Mouse (Mus musculus): Measurements from ENCODE around the gene Opcml. TPM values are rescaled to one million over a fixed set of nuclear protein-coding genes. Genes with fewer than 3 reads are reported as not detected.

Opcml gene
- total and polyA plus RNA-seq, 2 experiments = under 0.01 TPM; not detected in 1

GRCm38 (mm10) chr9:28469419-28469818 is 678.8 kb downstream of the Opcml start:
- TF ChIP-seq CTCF (IDR thresholded peaks at IDR 0.05; ENCODE audit: low read depth, low read length) (no peak), POLR2A (IDR thresholded peaks at IDR 0.05; ENCODE audit: extremely low read depth, insufficient read depth, low read length) (no peak)
- no peak overlapping the region for H3K27ac ChIP-seq (replicated peaks; ENCODE audit: insufficient read depth, low read depth, low read length)
- H3K79me2 ChIP-seq (ENCODE audit: control insufficient read depth, insufficient read depth, low read length) = no peaks in the 10 kb centered on the region
- H3K36me3 ChIP-seq (ENCODE audit: control insufficient read depth, insufficient read depth, low read length) = no peaks in the 10 kb centered on the region
- H3K4me1 ChIP-seq (ENCODE audit: control insufficient read depth, insufficient read depth, low read length) = no peaks in the 10 kb centered on the region
- H3K9ac ChIP-seq (ENCODE audit: low read depth, low read length) = no peak overlapping the region
- 72% methylated on average over 6 of the region's 6 CpGs for WGBS
- no peak overlapping the region for H3K4me3 ChIP-seq (ENCODE audit: insufficient read depth, low read depth, low read length)
- no peak for DNase-seq (ENCODE audit: extremely low read depth, low read depth, low spot score)
- no peaks in the 10 kb centered on the region for H3K27me3 ChIP-seq (ENCODE audit: control insufficient read depth, insufficient read depth, low read length)

- Histone ChIP-seq H3K4me3 (ENCODE audit: insufficient read depth, low read depth, low read length) (no peak overlapping the region), H3K36me3 (ENCODE audit: control insufficient read depth, insufficient read depth, low read length) (no peaks in the 10 kb centered on the region), H3K9ac (ENCODE audit: low read depth, low read length) (no peak overlapping the region), H3K79me2 (ENCODE audit: control insufficient read depth, insufficient read depth, low read length) (no peaks in the 10 kb centered on the region), H3K27ac (replicated peaks; ENCODE audit: insufficient read depth, low read depth, low read length) (no peak overlapping the region), H3K4me1 (ENCODE audit: control insufficient read depth, insufficient read depth, low read length) (no peaks in the 10 kb centered on the region), H3K27me3 (ENCODE audit: control insufficient read depth, insufficient read depth, low read length) (no peaks in the 10 kb centered on the region)
- no peak for DNase-seq (ENCODE audit: extremely low read depth, low read depth, low spot score)
- TF ChIP-seq CTCF (IDR thresholded peaks at IDR 0.05; ENCODE audit: low read depth, low read length) = no peak
- 69% methylated on average over 4 of the region's 4 CpGs for WGBS
Measured at GRCm38 (mm10) chr9:28471501-28471900, 680.9 kb downstream of the Opcml start.

- Histone ChIP-seq H3K27me3 (ENCODE audit: control insufficient read depth, insufficient read depth, low read length) (no peaks in the 10 kb centered on the region), H3K36me3 (ENCODE audit: control insufficient read depth, insufficient read depth, low read length) (no peaks in the 10 kb centered on the region), H3K4me3 (ENCODE audit: insufficient read depth, low read depth, low read length) (no peak overlapping the region), H3K27ac (replicated peaks; ENCODE audit: insufficient read depth, low read depth, low read length) (no peak overlapping the region), H3K9ac (ENCODE audit: low read depth, low read length) (no peak overlapping the region), H3K4me1 (ENCODE audit: control insufficient read depth, insufficient read depth, low read length) (no peaks in the 10 kb centered on the region), H3K79me2 (ENCODE audit: control insufficient read depth, insufficient read depth, low read length) (no peaks in the 10 kb centered on the region)
- DNase-seq (ENCODE audit: extremely low read depth, low read depth, low spot score) = no peak
- WGBS = 92% methylated on average over 6 of the region's 6 CpGs
- no peak for TF ChIP-seq CTCF (IDR thresholded peaks at IDR 0.05; ENCODE audit: low read depth, low read length)
- no peak for TF ChIP-seq POLR2A (IDR thresholded peaks at IDR 0.05; ENCODE audit: extremely low read depth, insufficient read depth, low read length)
Measured at GRCm38 (mm10) chr9:28474586-28474985, 684.0 kb downstream of the Opcml start.

GRCm38 (mm10) chr9:28481261-28481660 is 690.7 kb downstream of the Opcml start:
- DNase-seq (ENCODE audit: extremely low read depth, low read depth, low spot score) = no peak
- H3K4me1 ChIP-seq (ENCODE audit: control insufficient read depth, insufficient read depth, low read length) = no peaks in the 10 kb centered on the region
- TF ChIP-seq CTCF (IDR thresholded peaks at IDR 0.05; ENCODE audit: low read depth, low read length) (no peak), POLR2A (IDR thresholded peaks at IDR 0.05; ENCODE audit: extremely low read depth, insufficient read depth, low read length) (no peak)
- no peak overlapping the region for H3K9ac ChIP-seq (ENCODE audit: low read depth, low read length)
- no peak overlapping the region for H3K27ac ChIP-seq (replicated peaks; ENCODE audit: insufficient read depth, low read depth, low read length)
- WGBS = 80% methylated on average over 4 of the region's 4 CpGs
- no peaks in the 10 kb centered on the region for H3K79me2 ChIP-seq (ENCODE audit: control insufficient read depth, insufficient read depth, low read length)
- no peaks in the 10 kb centered on the region for H3K27me3 ChIP-seq (ENCODE audit: control insufficient read depth, insufficient read depth, low read length)
- no peak overlapping the region for H3K4me3 ChIP-seq (ENCODE audit: insufficient read depth, low read depth, low read length)
- no peaks in the 10 kb centered on the region for H3K36me3 ChIP-seq (ENCODE audit: control insufficient read depth, insufficient read depth, low read length)

- TF ChIP-seq POLR2A (IDR thresholded peaks at IDR 0.05; ENCODE audit: extremely low read depth, insufficient read depth, low read length) = no peak
- no peak for TF ChIP-seq CTCF (IDR thresholded peaks at IDR 0.05; ENCODE audit: low read depth, low read length)
- 70% methylated on average over 2 of the region's 2 CpGs for WGBS
- no peaks in the 10 kb centered on the region for H3K4me1 ChIP-seq (ENCODE audit: control insufficient read depth, insufficient read depth, low read length)
- no peaks in the 10 kb centered on the region for H3K36me3 ChIP-seq (ENCODE audit: control insufficient read depth, insufficient read depth, low read length)
- no peak overlapping the region for H3K27ac ChIP-seq (replicated peaks; ENCODE audit: insufficient read depth, low read depth, low read length)
- no peaks in the 10 kb centered on the region for H3K79me2 ChIP-seq (ENCODE audit: control insufficient read depth, insufficient read depth, low read length)
- H3K4me3 ChIP-seq (ENCODE audit: insufficient read depth, low read depth, low read length) = no peak overlapping the region
- no peak overlapping the region for H3K9ac ChIP-seq (ENCODE audit: low read depth, low read length)
- H3K27me3 ChIP-seq (ENCODE audit: control insufficient read depth, insufficient read depth, low read length) = no peaks in the 10 kb centered on the region
- no peak for DNase-seq (ENCODE audit: extremely low read depth, low read depth, low spot score)
Measured at GRCm38 (mm10) chr9:28488499-28488898, 697.9 kb downstream of the Opcml start.

- no peak for DNase-seq (ENCODE audit: extremely low read depth, low read depth, low spot score)
- Histone ChIP-seq H3K4me1 (ENCODE audit: control insufficient read depth, insufficient read depth, low read length) (no peaks in the 10 kb centered on the region), H3K36me3 (ENCODE audit: control insufficient read depth, insufficient read depth, low read length) (no peaks in the 10 kb centered on the region), H3K27ac (replicated peaks; ENCODE audit: insufficient read depth, low read depth, low read length) (no peak overlapping the region), H3K4me3 (ENCODE audit: insufficient read depth, low read depth, low read length) (no peak overlapping the region), H3K27me3 (ENCODE audit: control insufficient read depth, insufficient read depth, low read length) (no peaks in the 10 kb centered on the region), H3K79me2 (ENCODE audit: control insufficient read depth, insufficient read depth, low read length) (no peaks in the 10 kb centered on the region), H3K9ac (ENCODE audit: low read depth, low read length) (no peak overlapping the region)
- TF ChIP-seq POLR2A (IDR thresholded peaks at IDR 0.05; ENCODE audit: extremely low read depth, insufficient read depth, low read length) (no peak), CTCF (IDR thresholded peaks at IDR 0.05; ENCODE audit: low read depth, low read length) (no peak)
- WGBS = 68% methylated on average over 4 of the region's 4 CpGs
Measured at GRCm38 (mm10) chr9:28489828-28490227, 699.3 kb downstream of the Opcml start.

Measured in liver, adult 2 months (tissue).